Mouse (Mus musculus): ENCODE results near the gene Angptl6.

GRCm38 (mm10) chr9:20869246-20869645 is 10.3 kb downstream of the Angptl6 start:
- TF ChIP-seq CTCF (IDR thresholded peaks at IDR 0.05; ENCODE audit: extremely low read depth, insufficient read depth, low read length) (no peak), POLR2A (IDR thresholded peaks at IDR 0.05; ENCODE audit: extremely low read depth, insufficient read depth, low read length) (no peak)
